Mouse (Mus musculus): ENCODE results near the gene Cars2. TPM values are rescaled to one million over a fixed set of nuclear protein-coding genes. Genes with fewer than 3 reads are reported as not detected.
"Not testable (repeated sequence)": the region's sequence is repeated elsewhere in the genome, so short reads cannot be mapped to it uniquely, and the experiment has no call there.

Cars2 gene
- total RNA-seq (2015) = 27.6 and 32.8 TPM in 2 replicates
- 39.6 and 41.2 TPM in 2 replicates for total RNA-seq (2017)

- peak; percentile 65 for ATAC-seq (replicated peaks; ENCODE audit: poor library complexity)
Measured at GRCm38 (mm10) chr8:11550281-11550948, at the start of gene Cars2. TSS of gene Cars2 (minus strand) at chr8:11550783.

GRCm38 (mm10) chr8:11593222-11593884 is 42.8 kb upstream of the Cars2 start:
- no peak for ATAC-seq (replicated peaks; ENCODE audit: poor library complexity)

- ATAC-seq (replicated peaks; ENCODE audit: poor library complexity) = peak; percentile 97
Measured at GRCm38 (mm10) chr8:11592296-11592695, 41.7 kb upstream of the Cars2 start.

- no peak for ATAC-seq (replicated peaks; ENCODE audit: poor library complexity)
Measured at GRCm38 (mm10) chr8:11591837-11592236, 41.3 kb upstream of the Cars2 start.

- ATAC-seq (replicated peaks; ENCODE audit: poor library complexity) = no peak
Measured at GRCm38 (mm10) chr8:11586374-11586745, 35.8 kb upstream of the Cars2 start.

GRCm38 (mm10) chr8:11585513-11586373 is 35.2 kb upstream of the Cars2 start:
- peak; percentile 46 for ATAC-seq (replicated peaks; ENCODE audit: poor library complexity)

- peak; percentile 74 for ATAC-seq (replicated peaks; ENCODE audit: poor library complexity)
Measured at GRCm38 (mm10) chr8:11575604-11576384, 25.2 kb upstream of the Cars2 start.

GRCm38 (mm10) chr8:11574911-11575603 is 24.5 kb upstream of the Cars2 start:
- peak; percentile 64 for ATAC-seq (replicated peaks; ENCODE audit: poor library complexity)

GRCm38 (mm10) chr8:11572428-11572827 is 21.8 kb upstream of the Cars2 start:
- ATAC-seq (replicated peaks; ENCODE audit: poor library complexity) = no peak

GRCm38 (mm10) chr8:11571950-11572349 is 21.4 kb upstream of the Cars2 start:
- ATAC-seq (replicated peaks; ENCODE audit: poor library complexity) = no peak

GRCm38 (mm10) chr8:11570742-11571141 is 20.2 kb upstream of the Cars2 start:
- ATAC-seq (replicated peaks; ENCODE audit: poor library complexity) = no peak

GRCm38 (mm10) chr8:11569260-11570097 is 18.9 kb upstream of the Cars2 start:
- no peak for ATAC-seq (replicated peaks; ENCODE audit: poor library complexity)

GRCm38 (mm10) chr8:11568193-11568592 is 17.6 kb upstream of the Cars2 start:
- ATAC-seq (replicated peaks; ENCODE audit: poor library complexity) = not testable (repeated sequence)

- ATAC-seq (replicated peaks; ENCODE audit: poor library complexity) = no peak
Measured at GRCm38 (mm10) chr8:11564721-11565120, 14.1 kb upstream of the Cars2 start.

- ATAC-seq (replicated peaks; ENCODE audit: poor library complexity) = peak; percentile 85
Measured at GRCm38 (mm10) chr8:11564236-11564635, 13.7 kb upstream of the Cars2 start.

- no peak for ATAC-seq (replicated peaks; ENCODE audit: poor library complexity)
Measured at GRCm38 (mm10) chr8:11560220-11560619, 9.6 kb upstream of the Cars2 start.

GRCm38 (mm10) chr8:11559511-11559910 is 8.9 kb upstream of the Cars2 start:
- no peak for ATAC-seq (replicated peaks; ENCODE audit: poor library complexity)

- peak; percentile 61 for ATAC-seq (replicated peaks; ENCODE audit: poor library complexity)
Measured at GRCm38 (mm10) chr8:11557768-11558629, 7.4 kb upstream of the Cars2 start.
